Mouse (Mus musculus) kidney, adult 2 months (tissue): ENCODE measurements around the gene Adgrd1. TPM values are rescaled to one million over a fixed set of nuclear protein-coding genes. Genes with fewer than 3 reads are reported as not detected.

Experiments
- DNase-seq: peaks from one replicate; pipeline ENCODE4 v3.0.0; 2021
- H3K27ac ChIP-seq: fragments of 200-500 bp; 2 replicates; pipeline ENCODE4 v1.5.1; 2012; ENCODE audit warnings: low read depth, low read length, control low read depth, inconsistent platforms; ENCODE audit not compliant: insufficient read depth
- H3K27me3 ChIP-seq: fragments of 200-500 bp; replicated peaks from 2 replicates; pipeline ENCODE4 v1.6.1; 2012; ENCODE audit warnings: mild to moderate bottlenecking, moderate library complexity, low read length, inconsistent platforms; ENCODE audit not compliant: control insufficient read depth, insufficient read depth
- H3K36me3 ChIP-seq: fragments of 200-500 bp; 2 replicates; pipeline ENCODE4 v1.6.1; 2012; ENCODE audit warnings: mild to moderate bottlenecking, moderate library complexity, low read length, inconsistent platforms; ENCODE audit not compliant: control insufficient read depth, insufficient read depth
- H3K4me1 ChIP-seq: fragments of 200-500 bp; 2 replicates; pipeline ENCODE4 v1.6.1; 2011; ENCODE audit warnings: low read length; ENCODE audit not compliant: control insufficient read depth, insufficient read depth
- H3K4me3 ChIP-seq: fragments of 200-500 bp; 2 replicates; pipeline ENCODE4 v1.5.1; 2011; ENCODE audit warnings: mild to moderate bottlenecking, low read depth, low read length, control low read depth; ENCODE audit not compliant: insufficient read depth
- CTCF ChIP-seq: fragments of 200-500 bp; conservative IDR thresholded peaks from 2 replicates; pipeline ENCODE4 v1.5.1; 2011; ENCODE audit warnings: low read depth, mild to moderate bottlenecking, control low read depth, low read length, moderate library complexity, mixed read lengths; ENCODE audit not compliant: insufficient read depth, insufficient read length
- POLR2A ChIP-seq: fragments of 200-500 bp; IDR thresholded peaks from one replicate; pipeline ENCODE4 v1.6.1; 2011; ENCODE audit warnings: low read depth, low read length, control low read depth
- WGBS: fragments of 180-500 bp; shearing (Covaris S2); methylation state at CpG from one replicate; pipeline ENCODE4 v1.1.7; 2018; 5-methylcytosine and 5-hydroxymethylcytosine counted together
- polyA plus RNA-seq: library from polyadenylated mRNA; depleted of rRNA; stranded (reverse); fragments of >200 nt; gene quantifications from 2 replicates; pipeline ENCODE4 v1.2.3, GENCODE M21; 2012

Gene Adgrd1
- polyA plus RNA-seq, 1 experiment, result 1.1 TPM

GRCm38 (mm10) chr5:129172533-129172932 lies 76.0 kb downstream of the Adgrd1 start:
- Histone ChIP-seq H3K27ac (no peak overlapping the region), H3K4me3 (no peak overlapping the region), H3K36me3 (no peaks in the 10 kb centered on the region), H3K4me1 (no peaks in the 10 kb centered on the region), H3K27me3 (no peaks in the 10 kb centered on the region)
- WGBS, result 78% methylated on average over 6 of the region's 6 CpGs
- no peak for TF ChIP-seq POLR2A
- TF ChIP-seq CTCF, result no peak
- no peak for DNase-seq

- Histone ChIP-seq H3K27ac (no peak overlapping the region), H3K36me3 (no peaks in the 10 kb centered on the region), H3K27me3 (no peaks in the 10 kb centered on the region), H3K4me3 (no peak overlapping the region), H3K4me1 (no peaks in the 10 kb centered on the region)
- TF ChIP-seq POLR2A (no peak), CTCF (no peak)
- DNase-seq, result no peak
- 66% methylated on average over 3 of the region's 3 CpGs for WGBS
These were observed 79.4 kb downstream of the Adgrd1 start for GRCm38 (mm10) chr5:129175925-129176324.

- TF ChIP-seq POLR2A, result no peak
- peak; percentile 97 for TF ChIP-seq CTCF
- Histone ChIP-seq H3K27me3 (no peaks in the 10 kb centered on the region), H3K4me3 (no peak overlapping the region; the same call in 1 of the 2 replicates), H3K4me1 (no peaks in the 10 kb centered on the region), H3K36me3 (no peaks in the 10 kb centered on the region), H3K27ac (no peak overlapping the region)
- peak; percentile 84 for DNase-seq
- 40% methylated on average over 14 of the region's 14 CpGs for WGBS
These were observed 81.4 kb downstream of the Adgrd1 start for GRCm38 (mm10) chr5:129177697-129178511.

- Histone ChIP-seq H3K36me3 (no peaks in the 10 kb centered on the region), H3K27me3 (no peaks in the 10 kb centered on the region), H3K27ac (no peak overlapping the region), H3K4me3 (no peak overlapping the region), H3K4me1 (no peaks in the 10 kb centered on the region)
- TF ChIP-seq CTCF (no peak), POLR2A (no peak)
- no peak for DNase-seq
- WGBS, result 89% methylated on average over 6 of the region's 6 CpGs
These were observed 82.8 kb downstream of the Adgrd1 start for GRCm38 (mm10) chr5:129179356-129179755.

GRCm38 (mm10) chr5:129179995-129180714 lies 83.6 kb downstream of the Adgrd1 start:
- Histone ChIP-seq H3K4me1 (no peaks in the 10 kb centered on the region), H3K27ac (no peak overlapping the region), H3K27me3 (no peaks in the 10 kb centered on the region), H3K4me3 (no peak overlapping the region), H3K36me3 (no peaks in the 10 kb centered on the region)
- WGBS, result 76% methylated on average over 17 of the region's 17 CpGs
- DNase-seq, result no peak
- TF ChIP-seq CTCF (no peak), POLR2A (no peak)

GRCm38 (mm10) chr5:129180715-129181228 lies 84.2 kb downstream of the Adgrd1 start:
- no peaks in the 10 kb centered on the region for H3K36me3 ChIP-seq
- no peak overlapping the region for H3K4me3 ChIP-seq
- no peak for DNase-seq
- H3K4me1 ChIP-seq, result no peaks in the 10 kb centered on the region
- no peak for TF ChIP-seq POLR2A
- whole genome bisulfite sequencing, result 84% methylated on average over 13 of the region's 13 CpGs
- H3K27me3 ChIP-seq, result no peaks in the 10 kb centered on the region
- H3K27ac ChIP-seq, result no peak overlapping the region

- Histone ChIP-seq H3K27ac (no peak overlapping the region), H3K4me1 (no peaks in the 10 kb centered on the region), H3K27me3 (no peaks in the 10 kb centered on the region), H3K36me3 (no peaks in the 10 kb centered on the region), H3K4me3 (no peak overlapping the region)
- no peak for DNase-seq
- TF ChIP-seq CTCF, result no peak
- TF ChIP-seq POLR2A, result no peak
- WGBS, result 66% methylated on average over 5 of the region's 5 CpGs
These were observed 84.9 kb downstream of the Adgrd1 start for GRCm38 (mm10) chr5:129181450-129181849.
